Mouse (Mus musculus) neural tube, embryonic 10.5 days (tissue): ENCODE measurements around the gene Sorcs2.

Source experiments
- DNase-seq: peaks from one replicate; pipeline ENCODE4 v3.0.0-alpha.2; 2017; ENCODE audit warnings: low spot score; ENCODE audit errors: extremely low spot score

The Sorcs2 gene

GRCm38 (mm10) chr5:36230301-36230780 lies 167.6 kb downstream of the Sorcs2 start:
- peak; percentile 19 for DNase-seq

DNA sequence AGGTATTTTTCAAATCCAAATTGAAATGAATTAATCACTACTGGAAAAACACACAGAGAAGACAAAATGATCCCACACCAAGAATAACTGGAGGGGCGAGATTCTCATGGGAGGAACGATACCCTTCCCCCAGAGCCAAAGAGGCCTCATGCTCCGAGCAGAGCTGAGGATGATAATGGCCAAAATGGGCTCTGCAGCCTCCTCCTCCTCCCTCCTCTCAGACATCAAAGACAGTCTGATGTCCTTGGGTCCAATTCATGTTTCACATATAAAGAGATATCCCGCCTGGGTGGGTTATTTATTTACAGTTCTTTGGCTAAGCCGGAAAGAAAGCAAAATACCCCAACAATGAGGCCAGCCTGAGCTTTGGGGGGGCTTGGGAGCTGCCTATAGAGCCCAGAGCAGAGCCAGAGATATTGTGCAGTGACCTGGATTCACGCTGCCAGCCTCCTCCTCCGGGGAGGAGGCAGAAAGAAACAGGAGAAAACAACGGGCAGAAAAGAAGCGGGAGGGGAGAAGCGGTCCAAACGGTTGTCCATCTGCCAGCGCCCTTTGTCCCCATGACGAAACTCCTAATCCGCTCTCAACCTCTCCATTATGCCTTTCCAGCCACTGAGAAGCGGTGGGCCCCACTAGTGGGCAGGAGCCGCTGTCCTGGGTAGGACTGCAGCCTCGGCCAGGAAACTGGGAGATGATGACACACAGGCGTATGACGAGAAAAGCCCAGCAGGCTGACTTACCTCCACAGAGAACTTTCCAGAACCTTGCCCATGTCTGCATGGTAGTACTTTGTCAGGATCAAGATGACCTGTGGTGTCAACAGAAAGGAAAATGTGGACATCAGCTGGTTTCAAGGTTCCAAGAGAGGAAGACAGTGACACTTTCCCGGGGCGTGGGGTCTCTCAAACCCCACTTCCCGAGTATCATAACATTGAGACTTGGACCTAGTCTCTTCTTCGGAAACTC lies 169.3 kb downstream of the Sorcs2 start:
- peak; percentile 35 for DNase-seq

DNA sequence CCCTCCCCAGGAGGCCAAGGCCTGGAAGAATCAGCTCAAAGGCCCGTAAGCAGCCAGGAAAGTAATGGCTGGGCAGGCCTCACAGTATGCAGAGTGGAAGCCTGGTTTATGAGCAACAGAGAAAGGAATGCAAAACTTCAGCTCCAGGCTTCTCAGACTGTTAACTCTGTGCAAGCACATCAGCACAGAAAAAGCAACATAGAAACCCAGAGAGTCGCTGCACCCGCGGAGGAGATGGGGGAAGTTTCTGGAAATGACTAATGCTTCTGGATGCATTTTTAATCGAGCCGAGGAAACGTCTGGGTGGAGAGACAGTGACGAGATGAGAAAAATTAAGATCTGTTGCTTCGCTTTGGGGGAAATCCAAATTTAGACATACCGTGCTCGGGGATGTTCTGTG lies 171.6 kb downstream of the Sorcs2 start:
- no peak for DNase-seq

DNA sequence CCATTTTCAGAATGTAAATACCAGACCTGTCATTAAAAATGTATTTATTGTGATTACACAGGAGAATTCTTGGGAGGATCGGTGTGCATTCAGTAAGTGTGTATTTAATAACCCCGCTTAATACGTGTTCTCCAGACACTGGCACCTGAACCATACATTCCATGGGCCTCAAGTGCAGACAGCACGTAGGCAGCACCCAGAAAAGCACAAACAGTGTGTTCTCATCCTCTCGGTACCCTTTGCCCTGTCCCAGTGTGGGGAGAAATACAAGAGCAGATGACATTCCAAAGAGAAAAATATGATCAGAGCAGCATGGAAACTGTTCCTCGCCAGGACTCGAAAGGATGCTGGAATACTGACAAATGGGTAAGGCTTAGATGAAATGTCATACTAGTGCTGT lies 172.1 kb downstream of the Sorcs2 start:
- no peak for DNase-seq

DNA sequence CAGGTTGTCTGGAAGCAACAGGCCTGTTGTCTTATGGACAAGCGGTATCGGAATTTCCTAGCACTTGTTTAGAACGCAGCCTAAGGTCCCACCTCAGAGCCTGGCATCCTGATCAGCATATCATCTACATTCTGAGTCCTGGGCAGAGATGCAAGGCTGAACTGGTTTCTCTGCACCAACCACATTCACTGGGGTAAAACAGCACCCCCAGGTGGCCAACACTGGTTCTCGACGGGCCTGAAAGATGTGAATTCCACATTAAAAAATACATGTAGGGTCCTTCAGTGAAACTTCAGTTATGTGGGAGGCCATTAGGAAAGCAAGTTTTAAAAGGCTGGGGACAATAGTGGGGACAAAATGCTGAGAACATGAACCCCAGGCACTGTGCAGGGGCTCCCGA lies 174.2 kb downstream of the Sorcs2 start:
- DNase-seq, result peak; percentile 55

- DNase-seq, result no peak
Observed at GRCm38 (mm10) chr5:36220626-36221025, 177.3 kb downstream of the Sorcs2 start.

DNA sequence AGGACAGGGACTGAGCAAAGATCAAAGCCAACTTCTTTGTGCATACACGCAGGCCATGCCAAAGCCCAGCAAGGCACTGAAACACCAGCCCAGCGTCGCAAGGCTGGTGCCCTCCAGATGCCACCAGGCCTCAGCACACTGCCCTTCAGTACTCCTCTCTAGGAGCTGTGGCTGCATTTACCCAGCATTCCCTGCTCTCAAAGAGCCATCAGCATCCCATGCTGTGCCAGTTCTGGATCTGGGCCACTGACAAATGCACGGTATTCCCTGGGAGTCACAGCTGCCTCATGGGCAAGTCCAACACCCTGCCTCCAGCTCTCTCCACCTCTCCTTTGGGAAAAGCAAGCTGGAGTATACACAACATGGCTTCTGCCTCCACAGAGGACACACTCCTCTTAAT lies 177.8 kb downstream of the Sorcs2 start:
- no peak for DNase-seq

GRCm38 (mm10) chr5:36213310-36213709 lies 184.6 kb downstream of the Sorcs2 start:
- no peak for DNase-seq

DNA sequence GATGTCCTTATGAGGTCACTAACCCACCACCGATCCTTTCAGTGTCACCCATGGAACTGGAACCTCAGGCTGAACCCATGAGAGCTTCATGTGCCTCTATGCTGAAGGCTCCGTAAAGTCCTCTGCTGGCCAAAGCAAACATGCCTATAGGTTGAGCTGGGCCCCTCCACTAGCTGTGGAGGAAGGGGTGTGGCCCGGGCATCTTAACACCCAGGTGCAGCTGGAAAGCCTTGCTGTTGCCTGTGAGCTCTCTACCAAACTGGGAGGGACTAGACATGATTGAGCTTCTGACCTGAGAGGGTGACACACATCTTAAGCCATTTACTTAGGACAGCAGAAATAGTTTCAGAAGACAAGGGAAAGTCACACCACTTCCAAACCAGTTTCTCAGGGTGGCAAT lies 189.1 kb downstream of the Sorcs2 start:
- no peak for DNase-seq

GRCm38 (mm10) chr5:36205397-36205796 lies 192.5 kb downstream of the Sorcs2 start:
- DNase-seq, result no peak

DNA sequence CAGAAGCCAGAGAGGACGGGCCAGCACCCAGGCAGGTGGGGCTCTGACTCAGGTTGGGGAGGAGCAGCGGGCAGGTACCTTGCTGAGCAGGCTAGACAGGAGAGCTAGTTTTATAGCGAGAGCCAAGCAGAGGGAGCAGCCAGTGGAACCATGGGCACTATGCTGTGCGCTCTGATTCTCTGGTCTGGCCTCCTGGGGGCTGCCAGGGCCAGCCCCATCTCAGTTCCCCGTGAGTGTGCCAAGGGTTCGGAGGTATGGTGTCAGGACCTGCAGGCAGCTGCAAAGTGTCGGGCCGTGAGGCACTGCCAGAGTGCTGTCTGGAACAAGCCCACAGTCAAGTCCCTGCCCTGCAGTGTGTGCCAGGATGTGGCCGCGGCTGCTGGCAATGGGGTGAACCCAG lies 194.0 kb downstream of the Sorcs2 start, which contains the start of gene Psapl1:
Gene Psapl1, plus strand, starts transcription at position 106 of the 400 bp plus-strand sequence.
- DNase-seq, result no peak

GRCm38 (mm10) chr5:36203421-36203820 lies 194.5 kb downstream of the Sorcs2 start:
- DNase-seq, result no peak

DNA sequence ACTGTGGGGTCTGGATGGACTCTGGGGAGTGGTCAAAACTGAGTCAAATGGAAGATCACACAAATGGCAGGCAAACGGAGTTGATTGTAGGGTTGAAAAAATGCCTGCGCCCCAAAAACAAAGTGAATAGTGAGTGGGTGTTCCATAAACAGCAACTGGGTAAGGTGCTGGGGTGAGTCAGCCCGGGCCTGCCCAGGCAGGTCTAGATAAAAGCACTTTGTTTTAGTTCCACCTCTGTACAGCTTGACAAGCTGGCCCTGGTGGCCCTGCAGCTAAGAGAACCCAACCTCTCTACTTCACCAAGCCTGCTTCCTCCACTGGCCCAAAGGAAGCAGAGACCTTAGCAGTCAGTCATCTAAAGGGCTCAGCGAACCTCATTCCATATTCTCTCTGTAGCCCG lies 195.2 kb downstream of the Sorcs2 start:
- DNase-seq, result no peak

- no peak for DNase-seq
Observed at GRCm38 (mm10) chr5:36199519-36199918, 198.4 kb downstream of the Sorcs2 start.

DNA sequence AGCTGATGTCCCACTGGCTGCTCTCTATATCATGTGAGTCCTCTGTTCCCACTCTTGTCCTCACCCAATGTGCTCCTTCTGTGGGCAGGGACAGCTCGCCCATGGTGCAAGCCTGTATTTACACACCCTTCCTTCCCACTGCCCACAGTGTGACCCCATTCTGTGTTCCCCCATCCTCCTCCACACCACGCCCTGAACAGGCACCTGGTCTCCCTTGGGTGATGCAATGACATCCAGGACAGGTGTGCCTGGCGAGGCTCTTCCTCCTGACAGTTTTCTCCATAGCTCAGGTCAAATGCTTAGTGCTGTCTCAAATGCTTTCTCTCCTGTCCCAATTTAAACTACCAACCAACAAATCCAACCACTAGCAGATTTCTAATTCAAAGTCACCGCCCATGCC lies 202.5 kb downstream of the Sorcs2 start:
- DNase-seq, result no peak

GRCm38 (mm10) chr5:36194631-36195030 lies 203.3 kb downstream of the Sorcs2 start:
- DNase-seq, result no peak

GRCm38 (mm10) chr5:36192677-36193076 lies 205.3 kb downstream of the Sorcs2 start:
- no peak for DNase-seq

DNA sequence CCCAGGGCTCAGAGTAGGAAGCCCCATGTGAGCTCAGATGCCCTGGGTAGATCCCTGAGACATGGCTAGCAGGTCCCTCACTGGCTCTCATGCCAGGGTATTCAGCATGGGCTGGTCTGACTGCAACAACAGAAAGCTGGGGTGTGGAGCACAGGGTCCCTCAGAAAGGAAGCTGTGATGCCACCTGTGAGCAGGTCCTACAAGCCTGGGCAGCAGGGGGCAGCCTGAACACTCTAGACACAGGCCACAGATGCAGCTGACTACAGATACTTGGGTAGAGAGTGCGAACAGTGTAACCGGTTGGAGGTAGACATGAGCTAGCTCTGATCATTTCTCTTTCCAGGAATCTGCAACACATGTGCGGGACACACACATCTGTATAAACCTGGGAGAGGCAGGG lies 206.1 kb downstream of the Sorcs2 start:
- DNase-seq, result no peak

DNA sequence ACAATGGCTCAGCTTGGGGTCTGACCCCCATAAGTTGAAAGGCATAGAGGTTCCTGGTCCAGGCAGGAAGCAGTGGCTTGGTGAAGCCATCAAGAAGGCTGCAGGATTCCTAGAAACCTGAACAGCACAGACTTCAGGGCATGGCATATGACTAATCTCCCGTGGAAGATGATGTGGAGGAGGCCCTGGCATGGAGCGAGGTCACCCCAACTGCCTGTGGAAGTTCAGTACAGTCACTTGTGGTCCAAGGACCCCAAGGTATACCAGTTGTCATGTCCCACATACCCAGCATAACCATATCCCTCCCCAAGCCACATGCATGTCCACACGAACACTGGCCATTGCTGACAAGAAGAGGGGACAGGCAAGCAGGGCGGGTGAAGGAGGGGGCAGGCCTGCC lies 206.7 kb downstream of the Sorcs2 start:
- no peak for DNase-seq

DNA sequence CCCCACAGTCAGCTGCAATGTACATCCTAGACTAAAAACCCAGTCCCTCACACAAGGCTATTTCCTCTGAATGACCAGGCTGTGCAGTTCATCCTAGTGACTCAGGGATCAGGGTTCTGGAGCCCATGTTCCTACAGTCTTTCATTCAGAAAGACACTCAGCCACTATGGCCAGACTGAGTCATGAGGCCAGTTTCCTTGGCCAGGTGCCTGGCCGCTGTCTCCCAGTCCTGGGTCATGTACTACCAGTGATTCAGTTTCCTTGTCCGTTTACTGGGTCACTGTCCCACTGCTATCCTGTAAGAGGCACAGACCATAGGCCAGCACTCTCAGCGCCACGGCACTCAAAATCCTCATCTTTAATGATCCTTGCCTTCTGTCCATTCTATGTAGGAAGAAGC lies 209.6 kb downstream of the Sorcs2 start:
- DNase-seq, result no peak

- no peak for DNase-seq
Observed at GRCm38 (mm10) chr5:36186294-36187053, 211.5 kb downstream of the Sorcs2 start.

- no peak for DNase-seq
Observed at GRCm38 (mm10) chr5:36182326-36182725, 215.6 kb downstream of the Sorcs2 start.
